Mouse (Mus musculus) T-helper 2 cell (primary cell): ENCODE measurements around the gene Gm7534.

Experiments
- in situ Hi-C: fragments of 300-600 bp; cut with MboI, MseI; formaldehyde crosslinking; loops from one replicate; pipeline ENCODE4 v1.15.1; 2025; ENCODE audit warnings: high pct_unique_total_duplicates

Gene Gm7534

GRCm38 (mm10) chr4:134202904-134203303 is at the start of gene Gm7534:
Gene Gm7534, minus strand, starts transcription at chr4:134203004.
- in situ Hi-C loops: no loop called here

- in situ Hi-C loops: no loop called here
Measured at GRCm38 (mm10) chr4:134252131-134252910, 49.5 kb upstream of the Gm7534 start.

GRCm38 (mm10) chr4:134251241-134252130 is 48.7 kb upstream of the Gm7534 start:
- in situ Hi-C loops: no loop called here

- in situ Hi-C loops: no loop called here
Measured at GRCm38 (mm10) chr4:134250930-134251240, 48.1 kb upstream of the Gm7534 start.

- in situ Hi-C loops: no loop called here
Measured at GRCm38 (mm10) chr4:134250116-134250929, 47.5 kb upstream of the Gm7534 start.

- in situ Hi-C loops: no loop called here
Measured at GRCm38 (mm10) chr4:134249651-134250050, 46.8 kb upstream of the Gm7534 start.

- in situ Hi-C loops: no loop called here
Measured at GRCm38 (mm10) chr4:134246719-134247258, 44.0 kb upstream of the Gm7534 start, which contains the start of gene Gm30191. Gene Gm30191, plus strand, starts transcription at chr4:134246935.

GRCm38 (mm10) chr4:134246256-134246655 is 43.5 kb upstream of the Gm7534 start:
- in situ Hi-C loops: no loop called here

- in situ Hi-C loops: no loop called here
Measured at GRCm38 (mm10) chr4:134245148-134245843, 42.5 kb upstream of the Gm7534 start, which contains the start of gene Zfp593. Gene Zfp593, minus strand, starts transcription at chr4:134245592.

GRCm38 (mm10) chr4:134243516-134244250 is 40.9 kb upstream of the Gm7534 start, which contains the start of gene E130218I03Rik:
Gene E130218I03Rik, plus strand, starts transcription at chr4:134243662.
- in situ Hi-C loops: no loop called here

- in situ Hi-C loops: no loop called here
Measured at GRCm38 (mm10) chr4:134238686-134239085, 35.9 kb upstream of the Gm7534 start.

GRCm38 (mm10) chr4:134238279-134238651 is 35.5 kb upstream of the Gm7534 start, which contains the start of gene Cnksr1:
Gene Cnksr1, minus strand, starts transcription at chr4:134238399.
- in situ Hi-C loops: no loop called here

GRCm38 (mm10) chr4:134237582-134238278 is 34.9 kb upstream of the Gm7534 start:
- in situ Hi-C loops: no loop called here

- in situ Hi-C loops: no loop called here
Measured at GRCm38 (mm10) chr4:134234876-134235275, 32.1 kb upstream of the Gm7534 start.

- in situ Hi-C loops: no loop called here
Measured at GRCm38 (mm10) chr4:134230431-134230830, 27.6 kb upstream of the Gm7534 start.

GRCm38 (mm10) chr4:134227194-134227593 is 24.4 kb upstream of the Gm7534 start, which contains the start of gene Catsper4:
Gene Catsper4, minus strand, starts transcription at chr4:134227383.
- in situ Hi-C loops: no loop called here

- in situ Hi-C loops: no loop called here
Measured at GRCm38 (mm10) chr4:134222793-134223600, 20.2 kb upstream of the Gm7534 start.

- in situ Hi-C loops: no loop called here
Measured at GRCm38 (mm10) chr4:134206488-134207053, 3.8 kb upstream of the Gm7534 start.
